Mouse (Mus musculus): ENCODE data around the gene Retsat.

DNA sequence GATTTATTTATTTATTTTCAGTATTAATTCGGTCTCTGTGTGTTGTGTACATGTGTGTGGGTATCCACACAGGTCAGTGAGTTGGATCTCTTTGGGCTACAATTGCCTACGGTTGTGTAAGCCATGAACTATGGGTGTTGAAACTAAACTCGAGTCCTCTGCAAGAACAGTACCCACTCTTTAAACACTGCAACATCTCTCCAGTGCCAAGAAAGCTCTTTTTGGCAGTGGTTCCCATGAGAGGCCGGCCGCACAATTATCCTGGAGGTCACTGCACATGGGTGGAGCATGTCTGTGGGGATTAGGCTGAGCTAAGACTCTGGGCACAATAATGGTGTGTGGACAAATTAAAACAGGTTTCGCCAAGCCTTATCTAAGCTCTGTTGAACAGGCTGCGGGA, 55.1 kb downstream of the Retsat start:
- TF ChIP-seq CTCF (IDR thresholded peaks at IDR 0.05; ENCODE audit: low read depth): no peak
- TF ChIP-seq EP300 (IDR thresholded peaks at IDR 0.05; ENCODE audit: low read depth): no peak

All from liver, embryonic 14.5 days (tissue).